Comparison of ENCODE assay signal across 11 mouse cellular contexts in genomic region chr7:81860996-81861395, GRCm38 (mm10). TPM values are rescaled to one million over a fixed set of nuclear protein-coding genes. Genes with fewer than 3 reads are reported as not detected.
DNase-seq lines count a peak whose midpoint lies in the region; ATAC-seq lines count a peak whose summit lies in the region.
"Had no signal": no experiment of that assay in that cellular context is flagged by ENCODE, and none has a peak within 500 bp of the region (broad histone marks: within the 10 kb centered on the region; RNA-seq: fewer than 3 reads in every experiment).

No protein-coding gene starts in this region.

- 75% methylated on average over 5 of the region's 5 CpGs for WGBS in limb, embryonic 12.5 days
- WGBS in limb, embryonic 10.5 days: 73% methylated on average over 5 of the region's 5 CpGs
- whole genome bisulfite sequencing in liver, embryonic 13.5 days (ENCODE audit: insufficient replicate concordance): 29% methylated on average over 5 of the region's 5 CpGs
- WGBS in stomach, embryonic 16.5 days: 53% methylated on average over 5 of the region's 5 CpGs
- 57% methylated on average over 5 of the region's 5 CpGs for WGBS in kidney, embryonic 14.5 days
- 80% methylated on average over 5 of the region's 5 CpGs for WGBS in midbrain, embryonic 14.5 days

- H3K27ac ChIP-seq in limb, embryonic 12.5 days: no peak overlapping the region
- H3K27ac ChIP-seq in limb, embryonic 10.5 days: no peak overlapping the region
- no peak overlapping the region for H3K27ac ChIP-seq in liver, embryonic 13.5 days
- H3K27ac ChIP-seq in stomach, embryonic 16.5 days (ENCODE audit: low read length): no peak overlapping the region
- H3K27ac ChIP-seq in kidney, embryonic 14.5 days (ENCODE audit: low read depth, low read length): no peak overlapping the region
- no peak overlapping the region for H3K27ac ChIP-seq in midbrain, embryonic 14.5 days (replicated peaks; ENCODE audit: low read depth, low read length)

- no peak overlapping the region for H3K4me3 ChIP-seq in limb, embryonic 12.5 days (replicated peaks)
- no peak overlapping the region for H3K4me3 ChIP-seq in limb, embryonic 10.5 days
- no peak overlapping the region for H3K4me3 ChIP-seq in liver, embryonic 13.5 days (replicated peaks)
- H3K4me3 ChIP-seq in stomach, embryonic 16.5 days (replicated peaks; ENCODE audit: low read length): no peak overlapping the region
- H3K4me3 ChIP-seq in kidney, embryonic 14.5 days (ENCODE audit: low read length): no peak overlapping the region
- H3K4me3 ChIP-seq in midbrain, embryonic 14.5 days (replicated peaks; ENCODE audit: low read depth, low read length): no peak overlapping the region

- H3K4me1 ChIP-seq in limb, embryonic 12.5 days (replicated peaks): peaks cover 23% of the 10 kb centered on the region
- peaks cover 32% of the 10 kb centered on the region for H3K4me1 ChIP-seq in limb, embryonic 10.5 days
- H3K4me1 ChIP-seq in liver, embryonic 13.5 days (replicated peaks): peaks cover 26% of the 10 kb centered on the region
- peaks cover 14% of the 10 kb centered on the region; the same call in 1 of the 2 replicates for H3K4me1 ChIP-seq in stomach, embryonic 16.5 days (ENCODE audit: control insufficient read depth, insufficient read depth, low read length)
- H3K4me1 ChIP-seq in kidney, embryonic 14.5 days (ENCODE audit: control insufficient read depth, insufficient read depth, low read length): peaks cover 3% of the 10 kb centered on the region; the same call in 1 of the 2 replicates
- H3K4me1 ChIP-seq in midbrain, embryonic 14.5 days (ENCODE audit: control insufficient read depth, insufficient read depth, low read length): peaks cover 17% of the 10 kb centered on the region; the same call in 1 of the 2 replicates

- no peaks in the 10 kb centered on the region for H3K9me3 ChIP-seq in limb, embryonic 12.5 days
- no peaks in the 10 kb centered on the region for H3K9me3 ChIP-seq in limb, embryonic 10.5 days (replicated peaks)
- H3K9me3 ChIP-seq in liver, embryonic 13.5 days (replicated peaks): no peaks in the 10 kb centered on the region
- H3K9me3 ChIP-seq in stomach, embryonic 16.5 days (replicated peaks; ENCODE audit: control insufficient read depth, low read length): no peaks in the 10 kb centered on the region
- no peaks in the 10 kb centered on the region for H3K9me3 ChIP-seq in kidney, embryonic 14.5 days (ENCODE audit: control insufficient read depth, low read length)
- H3K9me3 ChIP-seq in midbrain, embryonic 14.5 days (ENCODE audit: control insufficient read depth, low read length): no peaks in the 10 kb centered on the region

- no peak for DNase-seq in limb, embryonic 10.5 days (ENCODE audit: low spot score)
- peak; percentile 38 for DNase-seq in c-Kit-positive CD71-negative TER-119-negative erythroid progenitor cells, embryonic 14.5 days (ENCODE audit: low read depth)
- no peak for DNase-seq in liver, embryonic 13.5 days
- DNase-seq in midbrain, embryonic 14.5 days: no peak
- DNase-seq: cerebellum, adult 8-10 months; kidney, postnatal 25 days; right cerebral cortex, postnatal 25 days had no signal

- peaks cover 55% of the 10 kb centered on the region for H3K27me3 ChIP-seq in limb, embryonic 12.5 days
- H3K27me3 ChIP-seq in limb, embryonic 10.5 days (ENCODE audit: low read depth, poor library complexity, severe bottlenecking): peaks cover 57% of the 10 kb centered on the region
- peaks cover 74% of the 10 kb centered on the region for H3K27me3 ChIP-seq in liver, embryonic 13.5 days
- H3K27me3 ChIP-seq in stomach, embryonic 16.5 days (ENCODE audit: control insufficient read depth, insufficient read depth, low read length): peaks cover 37% of the 10 kb centered on the region
- H3K27me3 ChIP-seq in kidney, embryonic 14.5 days (ENCODE audit: control insufficient read depth, insufficient read depth, low read length): peaks cover 11% of the 10 kb centered on the region; the same call in 1 of the 2 replicates
- peaks cover 12% of the 10 kb centered on the region; the same call in 1 of the 2 replicates for H3K27me3 ChIP-seq in midbrain, embryonic 14.5 days (ENCODE audit: control insufficient read depth, insufficient read depth, low read length)

- no peaks in the 10 kb centered on the region for H3K36me3 ChIP-seq in limb, embryonic 12.5 days
- no peaks in the 10 kb centered on the region for H3K36me3 ChIP-seq in limb, embryonic 10.5 days
- H3K36me3 ChIP-seq in liver, embryonic 13.5 days: no peaks in the 10 kb centered on the region
- H3K36me3 ChIP-seq in stomach, embryonic 16.5 days (ENCODE audit: control insufficient read depth, insufficient read depth, low read length): no peaks in the 10 kb centered on the region
- no peaks in the 10 kb centered on the region for H3K36me3 ChIP-seq in kidney, embryonic 14.5 days (ENCODE audit: control insufficient read depth, insufficient read depth, low read length)
- no peaks in the 10 kb centered on the region for H3K36me3 ChIP-seq in midbrain, embryonic 14.5 days (ENCODE audit: control insufficient read depth, insufficient read depth, low read length)

- no peak for ATAC-seq in limb, embryonic 12.5 days (ENCODE audit: insufficient number of reproducible peaks, insufficient read depth, low FRiP score, low TSS enrichment, low read depth)
- no peak for ATAC-seq in liver, embryonic 13.5 days (ENCODE audit: low read depth)
- no peak for ATAC-seq in stomach, embryonic 16.5 days (ENCODE audit: insufficient read depth, low FRiP score)
- ATAC-seq in kidney, embryonic 14.5 days (ENCODE audit: low FRiP score, low TSS enrichment): no peak
- ATAC-seq in midbrain, embryonic 14.5 days (ENCODE audit: low FRiP score, low TSS enrichment): no peak

- H3K4me2 ChIP-seq in limb, embryonic 12.5 days: peak overlapping the region; percentile 98; the same call in 1 of the 2 replicates
- peak overlapping the region; percentile 71 for H3K4me2 ChIP-seq in liver, embryonic 13.5 days
- H3K4me2 ChIP-seq in stomach, embryonic 16.5 days (ENCODE audit: low read depth, low read length): peak overlapping the region; percentile 14; the same call in 1 of the 2 replicates
- H3K4me2 ChIP-seq in kidney, embryonic 14.5 days (replicated peaks; ENCODE audit: low read depth, low read length): no peak overlapping the region
- no peak overlapping the region for H3K4me2 ChIP-seq in midbrain, embryonic 14.5 days (ENCODE audit: low read length)

- no peak overlapping the region for H3K9ac ChIP-seq in limb, embryonic 12.5 days (replicated peaks)
- H3K9ac ChIP-seq in liver, embryonic 13.5 days: no peak overlapping the region
- no peak overlapping the region for H3K9ac ChIP-seq in stomach, embryonic 16.5 days (ENCODE audit: low read length)
- no peak overlapping the region for H3K9ac ChIP-seq in kidney, embryonic 14.5 days (ENCODE audit: low read depth, low read length)
- no peak overlapping the region for H3K9ac ChIP-seq in midbrain, embryonic 14.5 days (replicated peaks; ENCODE audit: low read length)

RNA-seq across cellular contexts. Expression of gene Tm6sf1, which starts 2.2 kb away (rescaled TPM):
- 16.1 and 16.9 TPM in 2 replicates for polyA plus RNA-seq in limb, embryonic 12.5 days (2016; fragmentation: Nextera tagmentation; extraction: Ambion mirVana)
- polyA plus RNA-seq in limb, embryonic 10.5 days (2016; fragmentation: Nextera tagmentation; extraction: Ambion mirVana): 9.2 and 9.9 TPM in 2 replicates
- polyA plus RNA-seq in liver, embryonic 13.5 days (2015; fragmentation: Nextera tagmentation; extraction: Ambion mirVana): 6.9 and 7.5 TPM in 2 replicates
- polyA plus RNA-seq in stomach, embryonic 16.5 days (2015; fragmentation: Nextera tagmentation; extraction: Ambion mirVana): 9.1 and 15.2 TPM in 2 replicates
- 12.0 and 16.0 TPM in 2 replicates for polyA plus RNA-seq in kidney, embryonic 14.5 days (2014; fragmentation: Nextera tagmentation; extraction: Ambion mirVana)
- polyA plus RNA-seq in midbrain, embryonic 14.5 days (2014; fragmentation: Nextera tagmentation; extraction: Ambion mirVana): 6.7 and 10.9 TPM in 2 replicates

RNA-seq across cellular contexts. Expression of gene Gm10160, which starts 5.4 kb away (rescaled TPM):
- not detected in 2 replicates for polyA plus RNA-seq in limb, embryonic 12.5 days (2016; fragmentation: Nextera tagmentation; extraction: Ambion mirVana)
- not detected in 2 replicates for polyA plus RNA-seq in limb, embryonic 10.5 days (2016; fragmentation: Nextera tagmentation; extraction: Ambion mirVana)
- not detected in 2 replicates for polyA plus RNA-seq in liver, embryonic 13.5 days (2015; fragmentation: Nextera tagmentation; extraction: Ambion mirVana)
- polyA plus RNA-seq in stomach, embryonic 16.5 days (2015; fragmentation: Nextera tagmentation; extraction: Ambion mirVana): not detected in 2 replicates
- polyA plus RNA-seq in kidney, embryonic 14.5 days (2014; fragmentation: Nextera tagmentation; extraction: Ambion mirVana): not detected in 2 replicates
- not detected in 2 replicates for polyA plus RNA-seq in midbrain, embryonic 14.5 days (2014; fragmentation: Nextera tagmentation; extraction: Ambion mirVana)
- polyA plus RNA-seq: liver, adult 2 months had no signal

RNA-seq across cellular contexts. Expression of gene Btbd1, which starts 31.8 kb away (rescaled TPM):
- polyA plus RNA-seq in limb, embryonic 12.5 days (2016; fragmentation: Nextera tagmentation; extraction: Ambion mirVana): 76.7 and 83.8 TPM in 2 replicates
- 58.5 and 59.4 TPM in 2 replicates for polyA plus RNA-seq in limb, embryonic 10.5 days (2016; fragmentation: Nextera tagmentation; extraction: Ambion mirVana)
- 24.0 and 25.3 TPM in 2 replicates for polyA plus RNA-seq in liver, embryonic 13.5 days (2015; fragmentation: Nextera tagmentation; extraction: Ambion mirVana)
- 33.6 and 41.2 TPM in 2 replicates for polyA plus RNA-seq in stomach, embryonic 16.5 days (2015; fragmentation: Nextera tagmentation; extraction: Ambion mirVana)
- 54.7 and 88.8 TPM in 2 replicates for polyA plus RNA-seq in kidney, embryonic 14.5 days (2014; fragmentation: Nextera tagmentation; extraction: Ambion mirVana)
- polyA plus RNA-seq in midbrain, embryonic 14.5 days (2014; fragmentation: Nextera tagmentation; extraction: Ambion mirVana): 87.9 and 134 TPM in 2 replicates

Comparison
In these comparisons a context has a peak if more than half of its experiments do, and no peak if none do; other contexts are left out.
1. H3K4me2 ChIP-seq: peak in limb, embryonic 12.5 days (single experiment), liver, embryonic 13.5 days (single experiment) and stomach, embryonic 16.5 days (single experiment); none in kidney, embryonic 14.5 days (single experiment) and midbrain, embryonic 14.5 days (single experiment).